Mouse (Mus musculus) testis, adult 2 months (tissue): ENCODE results near the gene Zfp277. TPM values are rescaled to one million over a fixed set of nuclear protein-coding genes. Genes with fewer than 3 reads are reported as not detected.

Experiments
- H3K27ac ChIP-seq: fragments of 200-500 bp; 2 replicates; pipeline ENCODE4 v1.5.1; 2012; ENCODE audit warnings: low read depth, low read length; ENCODE audit not compliant: control insufficient read depth, insufficient read depth
- H3K27me3 ChIP-seq: fragments of 200-500 bp; 2 replicates; pipeline ENCODE4 v1.6.1; 2012; ENCODE audit warnings: mild to moderate bottlenecking, low read length, moderate library complexity; ENCODE audit not compliant: control insufficient read depth, insufficient read depth
- H3K36me3 ChIP-seq: fragments of 200-500 bp; 2 replicates; pipeline ENCODE4 v1.6.1; 2012; ENCODE audit warnings: mild to moderate bottlenecking, low read length; ENCODE audit not compliant: control insufficient read depth, insufficient read depth
- H3K4me1 ChIP-seq: fragments of 200-500 bp; 2 replicates; pipeline ENCODE4 v1.6.1; 2012; ENCODE audit warnings: low read length; ENCODE audit not compliant: control insufficient read depth, insufficient read depth
- H3K4me3 ChIP-seq: fragments of 200-500 bp; 2 replicates; pipeline ENCODE4 v1.5.1; 2012; ENCODE audit warnings: low read depth, mild to moderate bottlenecking, low read length, moderate library complexity, mixed read lengths; ENCODE audit not compliant: control insufficient read depth
- CTCF ChIP-seq: fragments of 200-500 bp; IDR thresholded peaks from 2 replicates; pipeline ENCODE4 v1.5.1; 2012; ENCODE audit warnings: low read depth, mild to moderate bottlenecking, inconsistent platforms, low read length, moderate library complexity; ENCODE audit not compliant: control insufficient read depth, insufficient read depth, insufficient replicate concordance
- POLR2A ChIP-seq: fragments of 200-500 bp; IDR thresholded peaks from 2 replicates; pipeline ENCODE4 v1.6.1; 2012; ENCODE audit warnings: low read depth, mild to moderate bottlenecking, inconsistent platforms, low read length, moderate library complexity; ENCODE audit not compliant: control insufficient read depth
- polyA plus RNA-seq: library from polyadenylated mRNA; depleted of rRNA; stranded (reverse); fragments of >200 nt; gene quantifications from 2 replicates; pipeline ENCODE4 v1.2.3, GENCODE M21; 2012

Gene Zfp277
- polyA plus RNA-seq, 1 experiment = 3.2 TPM

DNA sequence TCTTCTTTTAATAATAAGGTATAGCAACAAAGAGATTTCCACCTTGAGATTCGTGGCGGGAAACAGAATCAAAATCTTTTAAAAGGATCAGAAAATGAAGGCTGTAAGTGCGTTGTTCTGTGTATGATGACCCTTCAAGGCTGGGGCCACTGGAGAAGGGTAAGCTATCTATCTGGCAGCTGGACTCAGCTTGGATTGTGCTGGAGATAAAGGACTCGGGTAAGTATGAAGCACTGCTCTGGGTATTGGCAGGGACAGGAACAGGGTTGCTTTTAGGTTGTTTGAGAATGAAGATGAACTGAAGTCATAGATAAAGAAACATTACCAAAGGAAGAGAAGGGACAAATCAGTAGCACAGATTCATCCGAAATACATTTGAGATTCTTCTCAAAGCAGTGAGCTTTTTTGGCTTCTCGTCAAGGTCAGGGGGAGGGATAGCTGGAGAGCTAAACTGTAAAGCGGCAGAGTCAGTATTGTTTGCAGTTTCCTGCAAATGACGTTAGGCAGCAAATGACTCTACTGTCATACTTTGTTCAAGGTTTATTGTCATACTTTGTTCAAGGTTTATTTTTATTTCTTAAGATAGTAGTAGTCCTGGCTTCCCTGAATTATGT lies 30.3 kb downstream of the Zfp277 start:
- Histone ChIP-seq H3K4me3 (peak overlapping the region; percentile 66; the same call in 1 of the 2 replicates), H3K4me1 (peaks cover 2% of the 10 kb centered on the region), H3K27ac (no peak overlapping the region), H3K36me3 (no peaks in the 10 kb centered on the region), H3K27me3 (no peaks in the 10 kb centered on the region)
- no peak for TF ChIP-seq POLR2A
- TF ChIP-seq CTCF = no peak

DNA sequence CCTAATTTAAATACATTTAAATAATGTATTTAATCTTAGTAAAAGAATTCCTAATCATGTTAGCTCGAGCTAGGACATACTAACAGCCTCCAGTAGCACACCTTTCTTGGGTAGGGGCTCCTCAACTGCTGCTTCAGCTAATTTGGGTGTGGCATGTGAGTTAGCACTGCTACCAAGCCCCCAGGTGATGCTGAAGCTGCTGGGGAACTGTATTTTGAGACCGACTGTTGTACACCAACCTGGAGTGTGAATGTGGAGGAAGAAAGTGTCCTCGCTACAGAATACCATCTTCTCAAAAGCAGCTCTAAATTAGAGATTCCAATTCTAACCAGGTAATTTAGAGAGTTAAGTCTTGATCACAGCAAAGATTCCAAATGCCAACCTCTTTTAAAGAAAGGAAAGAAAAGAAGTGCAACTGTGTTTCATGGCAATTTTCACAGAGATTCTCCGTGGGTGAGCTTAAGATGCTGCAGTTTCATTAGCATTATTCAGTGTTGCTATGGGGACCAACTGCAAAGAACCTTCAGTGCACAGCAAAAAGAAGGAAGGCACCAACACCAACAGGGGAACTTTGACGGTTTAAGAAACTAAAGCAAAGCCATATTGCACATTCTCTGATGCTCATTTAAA lies 30.9 kb downstream of the Zfp277 start:
- Histone ChIP-seq H3K4me1 (peaks cover 2% of the 10 kb centered on the region), H3K36me3 (no peaks in the 10 kb centered on the region), H3K27ac (no peak overlapping the region), H3K4me3 (peak overlapping the region; percentile 68), H3K27me3 (no peaks in the 10 kb centered on the region)
- no peak for TF ChIP-seq CTCF
- no peak for TF ChIP-seq POLR2A

DNA sequence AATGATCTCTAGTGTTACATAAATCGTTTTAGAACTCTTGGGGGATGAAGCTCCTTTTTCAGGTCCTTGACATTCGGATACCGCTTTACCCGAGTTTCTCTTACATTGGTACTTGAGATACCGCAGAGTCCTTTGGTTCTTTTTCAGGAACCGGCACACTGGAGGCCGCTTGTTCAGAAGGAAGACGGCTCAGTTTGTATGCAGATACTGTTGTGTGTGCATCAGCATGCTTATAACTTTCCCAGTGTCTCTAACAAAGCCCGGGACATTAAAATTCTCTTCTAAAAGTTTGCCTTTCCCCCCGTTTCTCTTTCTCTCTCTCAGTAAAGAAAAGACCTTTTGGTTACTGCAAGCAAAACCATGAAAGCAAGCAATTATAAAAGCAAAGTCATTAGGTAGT lies 45.9 kb downstream of the Zfp277 start:
- H3K27ac ChIP-seq = no peak overlapping the region
- no peaks in the 10 kb centered on the region for H3K4me1 ChIP-seq
- H3K4me3 ChIP-seq = no peak overlapping the region
- TF ChIP-seq POLR2A (no peak), CTCF (no peak)
- no peaks in the 10 kb centered on the region for H3K36me3 ChIP-seq
- no peaks in the 10 kb centered on the region for H3K27me3 ChIP-seq

DNA sequence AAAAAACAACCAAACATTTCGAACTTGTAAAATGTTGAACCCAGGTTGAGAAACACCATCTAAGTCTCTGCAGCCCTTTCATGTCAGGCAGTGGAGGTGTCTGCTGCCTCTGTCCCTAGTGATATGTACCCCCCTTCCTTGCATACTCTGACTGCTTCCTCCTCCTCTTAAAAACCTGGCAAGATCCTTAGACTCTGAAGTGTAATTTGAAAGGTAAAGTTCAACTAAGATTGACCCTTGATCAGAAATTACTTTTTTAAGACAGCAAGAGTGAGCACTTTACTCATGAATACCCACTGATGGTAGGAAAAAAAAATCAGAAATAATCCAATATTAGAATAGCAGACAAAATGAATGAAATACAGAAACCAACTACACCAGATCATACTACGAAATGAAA lies 46.3 kb downstream of the Zfp277 start:
- H3K4me1 ChIP-seq = no peaks in the 10 kb centered on the region
- no peak overlapping the region for H3K27ac ChIP-seq
- no peaks in the 10 kb centered on the region for H3K36me3 ChIP-seq
- no peaks in the 10 kb centered on the region for H3K27me3 ChIP-seq
- no peak overlapping the region for H3K4me3 ChIP-seq
- TF ChIP-seq POLR2A = no peak
- no peak for TF ChIP-seq CTCF

DNA sequence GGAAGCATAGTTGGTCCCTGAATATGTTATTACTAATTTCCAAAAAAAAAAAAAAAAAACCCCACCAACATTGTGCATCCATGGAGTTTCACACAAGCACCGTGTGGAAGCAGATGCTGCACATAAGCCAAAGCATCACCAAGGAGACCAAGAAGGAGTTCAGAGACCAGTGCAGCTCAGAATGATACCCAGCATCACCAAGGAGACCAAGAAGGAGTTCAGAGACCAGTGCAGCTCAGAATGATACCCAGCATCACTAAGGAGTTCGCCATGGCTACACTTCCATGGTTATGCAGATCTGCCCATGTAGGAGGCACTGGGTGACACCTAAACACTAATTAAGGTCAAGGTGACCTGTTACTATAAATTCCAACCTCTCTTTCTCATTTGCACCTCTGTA lies 46.8 kb downstream of the Zfp277 start:
- TF ChIP-seq POLR2A (no peak), CTCF (no peak)
- Histone ChIP-seq H3K27ac (no peak overlapping the region), H3K27me3 (no peaks in the 10 kb centered on the region), H3K4me3 (no peak overlapping the region), H3K36me3 (no peaks in the 10 kb centered on the region), H3K4me1 (no peaks in the 10 kb centered on the region)

DNA sequence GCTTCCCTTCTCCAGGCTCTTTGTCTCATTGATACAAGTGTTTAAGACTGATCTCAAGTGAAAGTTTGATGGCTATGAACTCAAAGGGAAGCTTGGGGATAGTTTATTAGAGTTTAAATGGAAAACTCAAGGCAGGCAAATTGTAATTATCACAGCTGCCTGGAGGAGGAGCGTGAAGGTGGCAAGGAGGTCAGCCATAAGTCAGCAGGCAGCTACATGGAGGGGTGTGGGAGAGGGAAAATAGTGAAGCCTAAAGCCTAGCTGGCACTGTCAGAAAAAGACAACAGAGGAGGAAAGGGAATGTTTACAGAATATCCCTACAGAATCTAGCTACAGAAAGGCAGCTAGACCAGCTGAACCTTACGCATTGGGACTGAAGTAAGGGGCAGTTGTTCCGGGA lies 52.8 kb downstream of the Zfp277 start:
- TF ChIP-seq POLR2A = no peak
- TF ChIP-seq CTCF = no peak
- Histone ChIP-seq H3K27ac (no peak overlapping the region), H3K4me1 (no peaks in the 10 kb centered on the region), H3K4me3 (no peak overlapping the region), H3K36me3 (no peaks in the 10 kb centered on the region), H3K27me3 (no peaks in the 10 kb centered on the region)

DNA sequence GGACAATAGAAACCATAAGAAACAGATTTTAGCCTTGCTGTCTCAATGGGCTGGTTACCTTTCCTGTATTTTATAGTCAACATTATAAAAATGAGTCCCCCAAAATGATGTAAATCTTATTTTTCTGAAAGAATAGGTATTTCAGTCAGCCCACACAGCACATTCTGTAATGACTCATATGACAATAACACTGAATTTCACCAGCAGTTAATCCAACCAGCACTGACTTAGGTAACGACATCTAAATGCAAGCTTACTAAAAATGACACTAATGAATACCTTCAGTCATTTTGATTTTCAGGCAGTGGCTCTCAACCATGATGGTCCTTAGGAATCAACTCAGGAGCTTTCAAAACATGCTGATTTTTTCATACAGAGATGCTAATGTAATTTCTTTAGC lies 54.4 kb downstream of the Zfp277 start:
- H3K36me3 ChIP-seq = no peaks in the 10 kb centered on the region
- no peak for TF ChIP-seq POLR2A
- no peak for TF ChIP-seq CTCF
- no peaks in the 10 kb centered on the region for H3K27me3 ChIP-seq
- no peak overlapping the region for H3K27ac ChIP-seq
- no peaks in the 10 kb centered on the region for H3K4me1 ChIP-seq
- no peak overlapping the region for H3K4me3 ChIP-seq
